Mouse (Mus musculus): ENCODE results near the gene Selenoh.

Gene Selenoh

DNA sequence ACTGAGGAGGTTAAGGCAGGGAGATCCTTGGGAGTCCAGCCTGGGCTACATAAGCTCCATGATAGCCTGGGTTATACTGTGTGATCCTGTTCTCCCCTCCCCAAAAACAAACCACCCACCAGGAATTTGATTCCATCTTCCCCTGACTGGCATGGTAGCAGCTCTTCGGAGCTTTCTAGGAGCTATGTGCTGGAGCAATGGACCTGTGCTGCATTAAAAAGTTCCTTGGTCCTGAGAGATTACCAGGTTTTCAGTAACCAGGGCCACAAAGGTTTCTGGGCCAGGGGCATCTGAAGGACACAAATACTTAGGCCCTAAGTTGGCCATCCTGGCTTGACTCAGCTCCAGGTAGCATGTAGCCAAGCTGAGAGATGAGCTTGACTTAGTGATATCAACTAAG is 38.6 kb downstream of the Selenoh start:
- DNase-seq (ENCODE audit: low spot score in 2 of 2): no peak

DNA sequence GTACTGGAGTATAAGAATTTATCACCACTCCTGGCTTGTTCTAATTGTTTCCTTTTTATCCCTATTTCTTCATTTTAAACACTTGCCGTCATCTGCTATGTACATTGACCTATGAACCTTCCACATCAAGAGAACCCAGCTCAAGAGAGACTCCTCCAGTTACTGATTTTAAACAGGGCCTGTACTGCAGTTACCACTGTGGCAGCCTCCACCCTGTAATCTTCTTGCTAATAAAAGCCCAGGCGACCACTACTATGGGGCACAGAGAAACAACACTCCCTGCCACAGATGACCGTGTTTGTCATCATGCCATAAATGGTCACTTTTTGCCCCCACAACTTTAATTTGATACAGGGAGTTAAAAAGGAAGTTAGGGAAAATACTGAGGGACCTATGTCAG is 43.5 kb downstream of the Selenoh start:
- DNase-seq (ENCODE audit: low spot score in 2 of 2): no peak

DNA sequence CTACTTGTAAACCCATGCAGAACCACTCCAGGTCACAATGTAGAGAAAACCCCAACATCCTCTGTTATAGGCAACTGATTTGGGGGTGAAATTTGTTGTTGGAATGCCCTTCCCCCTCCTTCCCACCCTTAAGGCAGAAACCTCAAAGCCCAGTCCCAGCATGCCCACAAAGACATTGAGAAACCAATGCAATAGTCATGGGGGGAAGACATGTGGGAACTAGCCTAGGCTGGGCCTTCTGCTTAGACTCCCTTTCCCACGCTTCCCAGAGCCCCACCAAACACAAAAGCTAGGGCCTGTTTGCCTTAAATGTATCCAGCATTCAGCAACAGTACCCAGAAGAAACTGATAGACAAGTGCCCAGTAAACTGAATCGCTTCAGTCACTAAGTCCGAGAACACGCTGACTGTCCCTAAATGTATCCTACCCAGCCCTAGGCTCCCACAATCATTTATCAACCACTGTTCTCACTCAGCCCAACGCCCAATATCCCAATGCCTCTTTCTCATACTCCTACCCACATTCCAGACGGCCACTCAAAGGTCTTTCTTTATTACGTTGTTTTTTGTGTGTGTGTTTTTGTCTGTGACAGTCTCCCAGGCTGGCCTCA is 44.1 kb downstream of the Selenoh start:
- DNase-seq (ENCODE audit: low spot score in 2 of 2): no peak

- no peak for DNase-seq (ENCODE audit: low spot score in 2 of 2)
These were observed 46.4 kb downstream of the Selenoh start for GRCm38 (mm10) chr2:84624201-84624600.

DNA sequence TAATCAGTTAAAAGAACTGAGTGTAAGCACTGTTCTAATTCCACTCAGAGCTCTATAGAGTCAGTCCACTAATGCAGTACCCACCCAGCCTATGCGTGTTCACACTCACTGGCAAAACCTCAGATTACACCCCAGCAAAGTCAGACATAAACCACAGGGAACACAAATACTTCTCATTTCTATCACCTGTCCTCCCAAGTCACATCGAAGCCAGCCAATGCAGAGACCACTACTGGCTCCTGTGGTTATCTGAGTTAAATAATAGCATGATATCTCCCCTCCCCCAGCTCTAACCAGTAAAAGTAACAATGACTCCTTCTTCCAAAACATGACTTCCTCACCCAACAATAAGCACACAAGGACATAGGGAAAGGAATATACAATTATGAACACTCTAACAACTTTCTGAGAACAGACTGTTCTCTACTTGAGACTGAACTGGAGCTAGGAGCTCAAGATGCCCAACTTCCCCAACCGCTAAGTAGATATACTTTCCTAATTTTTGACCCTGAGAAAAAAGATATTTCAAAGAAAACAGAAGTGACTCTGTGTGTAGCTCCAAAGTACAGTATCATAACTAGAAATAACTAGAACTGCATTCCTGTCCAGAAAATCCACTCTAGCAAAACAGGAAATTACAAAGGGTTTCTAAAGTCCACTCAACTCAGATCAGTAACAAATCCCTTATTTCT is 47.0 kb downstream of the Selenoh start:
- no peak for DNase-seq (ENCODE audit: low spot score in 2 of 2)

GRCm38 (mm10) chr2:84622668-84623067 is 47.9 kb downstream of the Selenoh start:
- DNase-seq (ENCODE audit: low spot score in 2 of 2): no peak

- DNase-seq (ENCODE audit: low spot score in 2 of 2): no peak
These were observed 50.8 kb downstream of the Selenoh start for GRCm38 (mm10) chr2:84619646-84620340.
